Mouse (Mus musculus): ENCODE data around the gene Hnrnph2. TPM values are rescaled to one million over a fixed set of nuclear protein-coding genes. Genes with fewer than 3 reads are reported as not detected.
A peak's percentile ranks its signal among the peaks of the same experiment; 100 is the strongest.

Gene Hnrnph2
- polyA plus RNA-seq, 1 experiment from 2014 or later, result 112 TPM

DNA sequence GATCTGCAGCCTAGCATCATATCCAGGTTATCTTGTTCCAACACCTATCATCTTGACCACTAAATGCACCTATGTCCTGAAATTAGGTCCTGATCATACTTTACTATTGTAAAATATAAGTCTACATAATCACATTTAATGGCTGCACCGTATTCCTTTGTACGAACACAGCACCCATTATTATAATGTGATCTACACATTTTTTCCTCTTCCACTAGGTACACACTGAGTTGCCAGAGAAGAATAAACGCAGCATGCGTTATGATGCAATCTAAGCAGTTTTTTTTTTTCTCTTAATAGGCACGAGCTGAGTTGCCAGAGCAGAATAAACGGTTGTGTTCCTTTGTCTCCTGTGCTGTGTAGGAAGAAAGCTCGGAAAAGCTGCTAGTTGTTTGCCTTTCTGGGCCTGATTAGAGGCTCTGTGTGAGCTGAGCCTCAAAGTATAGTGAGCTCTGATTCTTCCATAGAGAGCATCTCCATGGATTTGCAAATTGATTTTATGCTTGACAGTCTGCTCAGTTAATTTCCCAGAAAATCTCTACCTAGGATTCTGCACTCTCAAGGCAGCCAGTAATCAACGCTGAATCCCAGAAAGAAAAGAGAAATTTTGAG is 19.4 kb downstream of the Hnrnph2 start:
- Histone ChIP-seq H3K27ac (no peak overlapping the region), H3K9ac (no peak overlapping the region), H3K36me3 (no peaks in the 10 kb centered on the region), H3K4me3 (no peak overlapping the region), H3K27me3 (no peaks in the 10 kb centered on the region), H3K9me3 (replicated peaks) (no peaks in the 10 kb centered on the region), H3K4me2 (no peak overlapping the region), H3K4me1 (replicated peaks) (no peaks in the 10 kb centered on the region)
- no peak for ATAC-seq (replicated peaks; ENCODE audit: insufficient number of reproducible peaks, insufficient read depth, low FRiP score, low read depth)
- 65% methylated on average over 8 of the region's 8 CpGs for WGBS

DNA sequence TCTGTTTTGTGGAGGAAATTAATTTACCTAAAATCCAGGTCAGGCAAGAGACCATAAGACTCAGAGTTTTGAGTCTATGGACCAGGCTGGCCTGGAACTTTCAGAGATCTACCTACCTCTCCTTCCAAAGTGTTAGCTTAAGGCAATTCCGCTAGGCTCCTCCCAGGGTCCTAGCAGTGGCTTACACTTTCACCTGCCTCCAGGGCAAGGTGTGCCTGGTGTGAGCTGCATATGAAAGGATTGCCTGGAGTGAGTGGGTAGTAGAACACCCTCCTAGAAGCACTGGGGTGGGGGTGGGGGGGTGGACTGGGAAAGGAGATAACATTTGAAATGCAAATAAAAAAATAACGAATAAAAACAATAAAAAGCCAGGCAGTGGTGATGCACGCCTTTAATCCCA is 20.7 kb downstream of the Hnrnph2 start:
- Histone ChIP-seq H3K36me3 (no peaks in the 10 kb centered on the region), H3K27me3 (no peaks in the 10 kb centered on the region), H3K9ac (no peak overlapping the region), H3K4me1 (replicated peaks) (no peaks in the 10 kb centered on the region), H3K4me2 (no peak overlapping the region), H3K27ac (no peak overlapping the region), H3K9me3 (replicated peaks) (no peaks in the 10 kb centered on the region), H3K4me3 (no peak overlapping the region)
- 72% methylated on average over 3 of the region's 3 CpGs for WGBS
- no peak for ATAC-seq (replicated peaks; ENCODE audit: insufficient number of reproducible peaks, insufficient read depth, low FRiP score, low read depth)

GRCm38 (mm10) chrX:134623350-134623749 is 22.4 kb downstream of the Hnrnph2 start:
- Histone ChIP-seq H3K27ac (no peak overlapping the region), H3K27me3 (no peaks in the 10 kb centered on the region), H3K4me2 (no peak overlapping the region), H3K9me3 (replicated peaks) (no peaks in the 10 kb centered on the region), H3K4me1 (replicated peaks) (no peaks in the 10 kb centered on the region), H3K9ac (no peak overlapping the region), H3K36me3 (no peaks in the 10 kb centered on the region), H3K4me3 (no peak overlapping the region)
- 70% methylated on average over 4 of the region's 4 CpGs for WGBS
- ATAC-seq (replicated peaks; ENCODE audit: insufficient number of reproducible peaks, insufficient read depth, low FRiP score, low read depth), result no peak

GRCm38 (mm10) chrX:134628200-134628599 is 27.2 kb downstream of the Hnrnph2 start:
- H3K9ac ChIP-seq, result no peak overlapping the region
- H3K9me3 ChIP-seq (replicated peaks), result no peaks in the 10 kb centered on the region
- 52% methylated on average over 2 of the region's 2 CpGs for WGBS
- no peak for ATAC-seq (replicated peaks; ENCODE audit: insufficient number of reproducible peaks, insufficient read depth, low FRiP score, low read depth)
- no peak overlapping the region for H3K4me3 ChIP-seq
- no peaks in the 10 kb centered on the region for H3K36me3 ChIP-seq
- no peak overlapping the region for H3K27ac ChIP-seq
- H3K4me1 ChIP-seq (replicated peaks), result no peaks in the 10 kb centered on the region
- H3K4me2 ChIP-seq, result no peak overlapping the region
- no peaks in the 10 kb centered on the region for H3K27me3 ChIP-seq

GRCm38 (mm10) chrX:134632710-134633109 is 31.7 kb downstream of the Hnrnph2 start:
- no peaks in the 10 kb centered on the region for H3K9me3 ChIP-seq (replicated peaks)
- H3K27ac ChIP-seq, result no peak overlapping the region
- H3K4me3 ChIP-seq, result no peak overlapping the region
- WGBS, result 74% methylated on average over 5 of the region's 5 CpGs
- no peak overlapping the region for H3K9ac ChIP-seq
- H3K4me1 ChIP-seq (replicated peaks), result no peaks in the 10 kb centered on the region
- no peaks in the 10 kb centered on the region for H3K36me3 ChIP-seq
- no peak overlapping the region for H3K4me2 ChIP-seq
- no peak for ATAC-seq (replicated peaks; ENCODE audit: insufficient number of reproducible peaks, insufficient read depth, low FRiP score, low read depth)
- H3K27me3 ChIP-seq, result no peaks in the 10 kb centered on the region

DNA sequence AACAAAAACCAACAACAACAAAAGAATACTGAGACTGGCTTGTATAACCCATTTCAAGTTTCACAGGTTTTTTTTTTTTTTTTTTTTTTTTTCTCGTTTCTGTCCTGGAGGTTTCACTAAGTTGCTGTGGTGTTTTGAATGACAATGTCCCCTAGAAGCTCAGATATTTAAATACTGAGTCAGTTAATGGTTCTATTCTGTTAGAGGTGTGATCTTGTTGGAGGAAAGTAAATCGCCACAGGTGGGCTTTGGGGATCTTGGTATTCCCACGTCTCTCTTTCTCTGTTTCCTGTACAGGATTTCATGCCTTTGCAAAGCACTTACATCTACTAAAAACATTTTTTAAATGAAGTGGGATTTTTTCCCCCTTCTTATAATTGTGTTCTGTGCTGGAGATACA is 34.1 kb downstream of the Hnrnph2 start:
- Histone ChIP-seq H3K4me1 (replicated peaks) (no peaks in the 10 kb centered on the region), H3K27me3 (no peaks in the 10 kb centered on the region), H3K27ac (no peak overlapping the region), H3K9me3 (replicated peaks) (no peaks in the 10 kb centered on the region), H3K4me3 (no peak overlapping the region), H3K9ac (no peak overlapping the region), H3K4me2 (no peak overlapping the region), H3K36me3 (no peaks in the 10 kb centered on the region)
- no peak for ATAC-seq (replicated peaks; ENCODE audit: insufficient number of reproducible peaks, insufficient read depth, low FRiP score, low read depth)
- WGBS, result 53% methylated on average over 3 of the region's 3 CpGs

GRCm38 (mm10) chrX:134635860-134636259 is 34.9 kb downstream of the Hnrnph2 start:
- Histone ChIP-seq H3K4me2 (no peak overlapping the region), H3K9ac (no peak overlapping the region), H3K9me3 (replicated peaks) (no peaks in the 10 kb centered on the region), H3K27me3 (no peaks in the 10 kb centered on the region), H3K4me3 (no peak overlapping the region), H3K36me3 (no peaks in the 10 kb centered on the region), H3K4me1 (replicated peaks) (no peaks in the 10 kb centered on the region), H3K27ac (no peak overlapping the region)
- 57% methylated on average over 3 of the region's 3 CpGs for WGBS
- no peak for ATAC-seq (replicated peaks; ENCODE audit: insufficient number of reproducible peaks, insufficient read depth, low FRiP score, low read depth)

GRCm38 (mm10) chrX:134641000-134641760 is 40.2 kb downstream of the Hnrnph2 start:
- Histone ChIP-seq H3K4me3 (no peak overlapping the region), H3K9me3 (replicated peaks) (no peaks in the 10 kb centered on the region), H3K9ac (no peak overlapping the region), H3K4me2 (no peak overlapping the region), H3K4me1 (replicated peaks) (no peaks in the 10 kb centered on the region), H3K27me3 (no peaks in the 10 kb centered on the region), H3K27ac (peak overlapping the region; percentile 34; the same call in 1 of the 2 replicates), H3K36me3 (no peaks in the 10 kb centered on the region)
- 48% methylated on average over 10 of the region's 10 CpGs for WGBS
- 0 out of 2 replicates have a peak, but pooled peaks have one; percentile 47 for ATAC-seq (replicated peaks; ENCODE audit: insufficient number of reproducible peaks, insufficient read depth, low FRiP score, low read depth)

DNA sequence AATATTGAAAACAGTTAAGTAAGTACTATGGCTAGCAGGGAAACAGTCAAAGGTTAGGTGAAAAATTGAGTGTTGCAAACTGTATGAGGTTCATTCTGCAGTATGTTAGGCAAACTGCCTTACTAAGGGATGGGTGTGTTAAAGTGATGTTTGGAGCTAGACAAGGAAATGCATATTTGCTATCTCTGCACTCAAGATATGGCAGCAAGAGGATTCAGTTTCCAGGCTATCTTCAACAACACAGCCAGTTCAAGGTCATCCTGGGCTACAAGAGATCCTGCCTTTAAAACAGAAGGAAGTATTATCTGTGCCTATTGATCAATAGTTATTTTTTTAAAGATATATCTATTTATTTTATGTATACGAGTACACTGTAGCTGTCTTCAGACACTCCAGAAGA is 45.4 kb downstream of the Hnrnph2 start:
- no peaks in the 10 kb centered on the region for H3K9me3 ChIP-seq (replicated peaks)
- no peak overlapping the region for H3K27ac ChIP-seq
- H3K27me3 ChIP-seq, result no peaks in the 10 kb centered on the region
- no peak overlapping the region for H3K4me2 ChIP-seq
- ATAC-seq (replicated peaks; ENCODE audit: insufficient number of reproducible peaks, insufficient read depth, low FRiP score, low read depth), result no peak
- H3K9ac ChIP-seq, result no peak overlapping the region
- no peak overlapping the region for H3K4me3 ChIP-seq
- whole genome bisulfite sequencing, result 69% methylated on average over 1 of the region's 1 CpGs
- no peaks in the 10 kb centered on the region for H3K4me1 ChIP-seq (replicated peaks)
- H3K36me3 ChIP-seq, result no peaks in the 10 kb centered on the region

GRCm38 (mm10) chrX:134647421-134647820 is 46.4 kb downstream of the Hnrnph2 start:
- Histone ChIP-seq H3K27me3 (no peaks in the 10 kb centered on the region), H3K9ac (no peak overlapping the region), H3K9me3 (replicated peaks) (no peaks in the 10 kb centered on the region), H3K4me3 (no peak overlapping the region), H3K27ac (peak overlapping the region; percentile 37), H3K4me2 (no peak overlapping the region), H3K36me3 (no peaks in the 10 kb centered on the region), H3K4me1 (replicated peaks) (no peaks in the 10 kb centered on the region)
- ATAC-seq (replicated peaks; ENCODE audit: insufficient number of reproducible peaks, insufficient read depth, low FRiP score, low read depth), result no peak
- 56% methylated on average over 8 of the region's 8 CpGs for WGBS

GRCm38 (mm10) chrX:134648031-134648692 is 47.2 kb downstream of the Hnrnph2 start:
- Histone ChIP-seq H3K9ac (no peak overlapping the region), H3K4me3 (no peak overlapping the region), H3K27ac (no peak overlapping the region), H3K9me3 (replicated peaks) (no peaks in the 10 kb centered on the region), H3K36me3 (no peaks in the 10 kb centered on the region), H3K4me2 (no peak overlapping the region), H3K27me3 (no peaks in the 10 kb centered on the region), H3K4me1 (replicated peaks) (no peaks in the 10 kb centered on the region)
- no peak; the same call in 1 of the 2 replicates for ATAC-seq (replicated peaks; ENCODE audit: insufficient number of reproducible peaks, insufficient read depth, low FRiP score, low read depth)
- WGBS, result 18% methylated on average over 11 of the region's 11 CpGs

Data from heart, embryonic 15.5 days (tissue).